Mouse (Mus musculus) liver, postnatal 0 days (tissue): ENCODE results near the gene Hbb-bh1.
A peak's percentile ranks its signal among the peaks of the same experiment; 100 is the strongest.

ENCODE experiments used
- CTCF ChIP-seq: sonication (generic); IDR thresholded peaks from 2 replicates; pipeline ENCODE4 v1.5.1; 2016; ENCODE audit warnings: antibody characterized with exemption, low read depth
- EP300 ChIP-seq: IDR thresholded peaks from 2 replicates; pipeline ENCODE4 v1.6.1; 2016; ENCODE audit warnings: antibody characterized with exemption, low read depth, mild to moderate bottlenecking

GRCm38 (mm10) chr7:103808971-103809800 lies 33.8 kb downstream of the Hbb-bh1 start:
- TF ChIP-seq CTCF (no peak), EP300 (peak; percentile 97)
